ENCODE assay signal across 11 mouse cellular contexts in the genomic region with DNA sequence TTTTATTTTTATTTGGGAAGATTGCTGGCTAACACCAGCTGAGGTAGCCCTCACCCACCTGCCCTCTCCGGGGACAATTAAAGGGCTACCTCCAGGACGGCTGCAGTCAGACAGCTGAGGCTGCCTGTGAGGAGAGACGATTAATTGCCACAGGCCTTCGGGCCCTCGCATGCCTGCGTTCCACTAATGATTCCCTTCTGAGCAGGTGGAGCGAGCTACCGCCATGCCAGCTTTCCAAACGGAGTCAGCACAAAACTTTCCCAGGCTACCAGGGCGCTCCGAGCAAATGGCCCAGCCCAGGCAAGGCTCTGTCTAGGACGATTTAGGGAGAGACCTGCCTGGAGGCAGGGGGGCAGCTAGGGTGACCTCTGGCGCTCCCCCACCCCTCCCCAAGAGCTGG. TPM values are rescaled to one million over a fixed set of nuclear protein-coding genes. Genes with fewer than 3 reads are reported as not detected.
DNase-seq lines count a peak whose midpoint lies in the region; ATAC-seq lines count a peak whose summit lies in the region.
"Had no signal": no experiment of that assay in that cellular context is flagged by ENCODE, and none has a peak within 500 bp of the region (broad histone marks: within the 10 kb centered on the region; RNA-seq: fewer than 3 reads in every experiment).

No protein-coding gene starts in this region.

- 25% methylated on average over 13 of the region's 13 CpGs for WGBS in forebrain, embryonic 14.5 days
- 23% methylated on average over 13 of the region's 13 CpGs for WGBS in limb, embryonic 11.5 days
- 22% methylated on average over 13 of the region's 13 CpGs for WGBS in neural tube, embryonic 13.5 days
- WGBS in heart, embryonic 10.5 days, result 71% methylated on average over 13 of the region's 13 CpGs

- H3K4me3 ChIP-seq in forebrain, embryonic 14.5 days (ENCODE audit: low read depth, low read length), result no peak overlapping the region
- H3K4me3 ChIP-seq in limb, embryonic 11.5 days (ENCODE audit: low read depth, low read length), result no peak overlapping the region
- H3K4me3 ChIP-seq in neural tube, embryonic 13.5 days, result no peak overlapping the region
- H3K4me3 ChIP-seq in heart, embryonic 10.5 days, result no peak overlapping the region

- H3K9me3 ChIP-seq in forebrain, embryonic 14.5 days (replicated peaks; ENCODE audit: control insufficient read depth, low read length), result no peaks in the 10 kb centered on the region
- H3K9me3 ChIP-seq in limb, embryonic 11.5 days (ENCODE audit: control insufficient read depth, low read length), result no peaks in the 10 kb centered on the region
- no peaks in the 10 kb centered on the region for H3K9me3 ChIP-seq in neural tube, embryonic 13.5 days
- no peaks in the 10 kb centered on the region for H3K9me3 ChIP-seq in heart, embryonic 10.5 days
- H3K9me3 ChIP-seq: G1E had no signal

- no peaks in the 10 kb centered on the region for H3K27me3 ChIP-seq in forebrain, embryonic 14.5 days (replicated peaks; ENCODE audit: control insufficient read depth, insufficient read depth, low read length)
- no peaks in the 10 kb centered on the region for H3K27me3 ChIP-seq in limb, embryonic 11.5 days (ENCODE audit: control insufficient read depth, insufficient read depth, low read length)
- H3K27me3 ChIP-seq in neural tube, embryonic 13.5 days, result 0 out of 2 replicates have a peak, but pooled peaks cover 16% of the 10 kb centered on the region
- no peaks in the 10 kb centered on the region for H3K27me3 ChIP-seq in heart, embryonic 10.5 days (ENCODE audit: insufficient read depth, poor library complexity, severe bottlenecking)

- H3K9ac ChIP-seq in forebrain, embryonic 14.5 days (ENCODE audit: low read length), result no peak overlapping the region
- H3K9ac ChIP-seq in limb, embryonic 11.5 days (ENCODE audit: low read length), result no peak overlapping the region
- H3K9ac ChIP-seq in neural tube, embryonic 13.5 days, result 0 out of 2 replicates have a peak overlapping the region, but pooled peaks have one; percentile 28

- H3K4me1 ChIP-seq in forebrain, embryonic 14.5 days (ENCODE audit: control insufficient read depth, insufficient read depth, low read length), result peaks cover 11% of the 10 kb centered on the region
- no peaks in the 10 kb centered on the region for H3K4me1 ChIP-seq in limb, embryonic 11.5 days (ENCODE audit: control insufficient read depth, insufficient read depth, low read length)
- H3K4me1 ChIP-seq in neural tube, embryonic 13.5 days (replicated peaks), result peaks cover 22% of the 10 kb centered on the region
- 0 out of 2 replicates have a peak, but pooled peaks cover 5% of the 10 kb centered on the region for H3K4me1 ChIP-seq in heart, embryonic 10.5 days

- H3K36me3 ChIP-seq in forebrain, embryonic 14.5 days (ENCODE audit: control insufficient read depth, insufficient read depth, low read length), result no peaks in the 10 kb centered on the region
- H3K36me3 ChIP-seq in limb, embryonic 11.5 days (ENCODE audit: control insufficient read depth, insufficient read depth, low read length), result no peaks in the 10 kb centered on the region
- no peaks in the 10 kb centered on the region for H3K36me3 ChIP-seq in neural tube, embryonic 13.5 days
- H3K36me3 ChIP-seq in heart, embryonic 10.5 days, result no peaks in the 10 kb centered on the region
- H3K36me3 ChIP-seq: G1E had no signal

- H3K27ac ChIP-seq in forebrain, embryonic 14.5 days (ENCODE audit: low read depth, low read length), result no peak overlapping the region
- H3K27ac ChIP-seq in limb, embryonic 11.5 days (replicated peaks; ENCODE audit: low read depth, low read length), result no peak overlapping the region
- no peak overlapping the region for H3K27ac ChIP-seq in neural tube, embryonic 13.5 days (replicated peaks)
- H3K27ac ChIP-seq in heart, embryonic 10.5 days, result no peak overlapping the region

- H3K4me2 ChIP-seq in forebrain, embryonic 14.5 days (ENCODE audit: low read length), result peak overlapping the region; percentile 47; the same call in 1 of the 2 replicates
- H3K4me2 ChIP-seq in limb, embryonic 11.5 days (ENCODE audit: low read depth, severe bottlenecking), result no peak overlapping the region
- H3K4me2 ChIP-seq in neural tube, embryonic 13.5 days, result peak overlapping the region; percentile 24

- peak; percentile 16 for DNase-seq in gastrocnemius, postnatal 10 days
- DNase-seq in gastrocnemius, adult 8-10 months (ENCODE audit: low spot score in 2 of 2), result no peak
- DNase-seq in forebrain, embryonic 14.5 days (ENCODE audit: low spot score), result peak; percentile 56
- DNase-seq in limb, embryonic 11.5 days (ENCODE audit: low spot score), result peak; percentile 53
- DNase-seq in heart, embryonic 10.5 days (ENCODE audit: low spot score), result no peak
- DNase-seq in heart, adult 11 months, result no peak
- DNase-seq: lung, postnatal 36 days had no signal

- ATAC-seq in forebrain, embryonic 14.5 days, result peak; percentile 62
- ATAC-seq in limb, embryonic 11.5 days (ENCODE audit: insufficient number of reproducible peaks, low FRiP score, low TSS enrichment, low read depth), result no peak
- peak; percentile 54; the same call in 1 of the 2 replicates for ATAC-seq in neural tube, embryonic 13.5 days (ENCODE audit: low read depth)
- no peak for ATAC-seq in activated CD4-positive, CD25-positive, alpha-beta regulatory T cell, adult 4 months
- ATAC-seq: inflammation-experienced regulatory T-cells, adult 6 months had no signal

RNA-seq across cellular contexts. Expression of gene Aktip, which starts 28.2 kb away (rescaled TPM):
- 10 to 100 TPM; 34.6 to 38.2 TPM for total RNA-seq in gastrocnemius, postnatal 10 days (2021)
- 10 to 100 TPM; 52.1 to 71.8 (median 61.8) TPM for total RNA-seq in gastrocnemius, adult 8-10 months (2022)
- polyA plus RNA-seq in forebrain, embryonic 14.5 days (2014; fragmentation: Nextera tagmentation; extraction: Ambion mirVana), result 142 and 155 TPM in 2 replicates
- 45.4 and 45.6 TPM in 2 replicates for polyA plus RNA-seq in limb, embryonic 11.5 days (2014; fragmentation: Nextera tagmentation; extraction: Ambion mirVana)
- polyA plus RNA-seq in neural tube, embryonic 13.5 days (2015; fragmentation: Nextera tagmentation; extraction: Ambion mirVana), result 108 and 111 TPM in 2 replicates
- 49.7 and 52.2 TPM in 2 replicates for polyA plus RNA-seq in heart, embryonic 10.5 days (2016; fragmentation: Nextera tagmentation; extraction: Ambion mirVana)
- 10 to 100 TPM; 14.5 to 28.0 TPM for polyA plus RNA-seq in activated CD4-positive, CD25-positive, alpha-beta regulatory T cell, adult 4 months (2017; shearing (Covaris generic))

Comparison
In these comparisons a context has a peak if more than half of its experiments do, and no peak if none do; other contexts are left out.
1. DNase-seq: peak in gastrocnemius, postnatal 10 days (single experiment), forebrain, embryonic 14.5 days (single experiment) and limb, embryonic 11.5 days (single experiment); none in gastrocnemius, adult 8-10 months (0 of 2), heart, embryonic 10.5 days (single experiment) and heart, adult 11 months (single experiment).
2. ATAC-seq: peak in forebrain, embryonic 14.5 days (single experiment) and neural tube, embryonic 13.5 days (single experiment); none in limb, embryonic 11.5 days (single experiment) and activated CD4-positive, CD25-positive, alpha-beta regulatory T cell, adult 4 months (single experiment).